Mouse (Mus musculus) neural tube, embryonic 14.5 days (tissue): Measurements from ENCODE around the gene Fgfr2. TPM values are rescaled to one million over a fixed set of nuclear protein-coding genes. Genes with fewer than 3 reads are reported as not detected.
A peak's percentile ranks its signal among the peaks of the same experiment; 100 is the strongest.
"Not testable (repeated sequence)": the region's sequence is repeated elsewhere in the genome, so short reads cannot be mapped to it uniquely, and the experiment has no call there.

Experiments
- ATAC-seq: fragments of 200-750 bp; cut with Nextera tagmentation; 2 replicates; pipeline ENCODE4 v1.8.0; 2017; ENCODE audit warnings: low read depth, mild to moderate bottlenecking, moderate TSS enrichment, moderate library complexity
- H3K27ac ChIP-seq: fragments of 300-500 bp; sonication (generic); 2 replicates; pipeline ENCODE4 v1.5.1; 2014; ENCODE audit warnings: low read depth, mild to moderate bottlenecking, control low read depth, low read length, moderate library complexity, mixed read lengths
- H3K27me3 ChIP-seq: fragments of 300-500 bp; sonication (generic); 2 replicates; pipeline ENCODE4 v1.6.1; 2014; ENCODE audit warnings: low read length; ENCODE audit not compliant: control insufficient read depth, insufficient read depth
- H3K36me3 ChIP-seq: fragments of 300-500 bp; sonication (generic); 2 replicates; pipeline ENCODE4 v1.6.1; 2014; ENCODE audit warnings: low read length, mixed read lengths; ENCODE audit not compliant: control insufficient read depth, insufficient read depth
- H3K4me1 ChIP-seq: fragments of 300-500 bp; sonication (generic); 2 replicates; pipeline ENCODE4 v1.6.1; 2014; ENCODE audit warnings: low read length; ENCODE audit not compliant: control insufficient read depth, insufficient read depth
- H3K4me2 ChIP-seq: fragments of 300-500 bp; sonication (generic); 2 replicates; pipeline ENCODE4 v1.6.1; 2014; ENCODE audit warnings: mild to moderate bottlenecking, low read depth, low read length, control low read depth
- H3K4me3 ChIP-seq: fragments of 300-500 bp; sonication (generic); 2 replicates; pipeline ENCODE4 v1.5.1; 2014; ENCODE audit warnings: low read depth, low read length, control low read depth, mixed read lengths
- H3K9ac ChIP-seq: fragments of 300-500 bp; sonication (generic); replicated peaks from 2 replicates; pipeline ENCODE4 v1.6.1; 2014; ENCODE audit warnings: low read depth, mild to moderate bottlenecking, control low read depth, low read length, mixed read lengths
- H3K9me3 ChIP-seq: fragments of 300-500 bp; sonication (generic); 2 replicates; pipeline ENCODE4 v1.6.1; 2016; ENCODE audit warnings: low read length; ENCODE audit not compliant: control insufficient read depth
- whole genome bisulfite sequencing: fragments of 180-500 bp; shearing (Covaris S2); extraction: QIAGEN DNeasy Blood & Tissue Kit; methylation state at CpG from one replicate; pipeline ENCODE4 v1.1.7; 2014; 5-methylcytosine and 5-hydroxymethylcytosine counted together
- polyA plus RNA-seq: library from polyadenylated mRNA; unstranded; fragments of >200 nt; fragmentation: Nextera tagmentation; extraction: Ambion mirVana; gene quantifications from 2 replicates; pipeline ENCODE4 v1.2.1, GENCODE M21; 2014

The Fgfr2 gene
- polyA plus RNA-seq, 1 experiment from 2014 or later, result 28.1 TPM

- Histone ChIP-seq H3K4me2 (no peak overlapping the region), H3K9me3 (no peaks in the 10 kb centered on the region), H3K9ac (no peak overlapping the region), H3K4me1 (peaks cover 33% of the 10 kb centered on the region), H3K27me3 (no peaks in the 10 kb centered on the region), H3K27ac (no peak overlapping the region), H3K36me3 (no peaks in the 10 kb centered on the region), H3K4me3 (no peak overlapping the region)
- no peak for ATAC-seq
- WGBS, result 13% methylated on average over 6 of the region's 6 CpGs
Measured at GRCm38 (mm10) chr7:133112351-133112831, 10.8 kb downstream of the Fgfr2 start.

GRCm38 (mm10) chr7:133109442-133109841 is 13.7 kb downstream of the Fgfr2 start:
- H3K36me3 ChIP-seq, result no peaks in the 10 kb centered on the region
- ATAC-seq, result no peak
- H3K9ac ChIP-seq, result no peak overlapping the region
- H3K4me2 ChIP-seq, result no peak overlapping the region
- no peak overlapping the region for H3K27ac ChIP-seq
- H3K27me3 ChIP-seq, result no peaks in the 10 kb centered on the region
- peaks cover 4% of the 10 kb centered on the region for H3K4me1 ChIP-seq
- WGBS, result 97% methylated on average over 4 of the region's 4 CpGs
- H3K4me3 ChIP-seq, result no peak overlapping the region
- H3K9me3 ChIP-seq, result no peaks in the 10 kb centered on the region

GRCm38 (mm10) chr7:133108695-133109094 is 14.5 kb downstream of the Fgfr2 start:
- Histone ChIP-seq H3K9me3 (no peaks in the 10 kb centered on the region), H3K4me1 (peaks cover 3% of the 10 kb centered on the region; the same call in 1 of the 2 replicates), H3K27ac (no peak overlapping the region), H3K9ac (no peak overlapping the region), H3K27me3 (no peaks in the 10 kb centered on the region), H3K4me3 (no peak overlapping the region), H3K36me3 (no peaks in the 10 kb centered on the region), H3K4me2 (no peak overlapping the region)
- WGBS, result 96% methylated on average over 2 of the region's 2 CpGs
- no peak for ATAC-seq

GRCm38 (mm10) chr7:133102578-133102977 is 20.6 kb downstream of the Fgfr2 start:
- H3K27ac ChIP-seq, result no peak overlapping the region
- no peaks in the 10 kb centered on the region for H3K9me3 ChIP-seq
- H3K4me1 ChIP-seq, result peaks cover 13% of the 10 kb centered on the region
- no peak overlapping the region for H3K4me3 ChIP-seq
- 44% methylated on average over 3 of the region's 3 CpGs for WGBS
- no peak overlapping the region for H3K9ac ChIP-seq
- H3K4me2 ChIP-seq, result no peak overlapping the region
- no peaks in the 10 kb centered on the region for H3K36me3 ChIP-seq
- H3K27me3 ChIP-seq, result no peaks in the 10 kb centered on the region
- ATAC-seq, result no peak

- ATAC-seq, result no peak
- 67% methylated on average over 6 of the region's 6 CpGs for WGBS
- Histone ChIP-seq H3K36me3 (no peaks in the 10 kb centered on the region), H3K4me1 (peaks cover 13% of the 10 kb centered on the region), H3K9me3 (no peaks in the 10 kb centered on the region), H3K4me2 (no peak overlapping the region), H3K4me3 (no peak overlapping the region), H3K9ac (no peak overlapping the region), H3K27me3 (no peaks in the 10 kb centered on the region), H3K27ac (no peak overlapping the region)
Measured at GRCm38 (mm10) chr7:133101070-133101469, 22.1 kb downstream of the Fgfr2 start.

- WGBS, result 51% methylated on average over 6 of the region's 6 CpGs
- Histone ChIP-seq H3K27me3 (no peaks in the 10 kb centered on the region), H3K4me3 (no peak overlapping the region), H3K36me3 (no peaks in the 10 kb centered on the region), H3K4me1 (peaks cover 13% of the 10 kb centered on the region), H3K9ac (no peak overlapping the region), H3K27ac (no peak overlapping the region), H3K4me2 (no peak overlapping the region), H3K9me3 (no peaks in the 10 kb centered on the region)
- ATAC-seq, result no peak
Measured at GRCm38 (mm10) chr7:133100178-133100577, 23.0 kb downstream of the Fgfr2 start.

GRCm38 (mm10) chr7:133099266-133099665 is 23.9 kb downstream of the Fgfr2 start:
- no peak for ATAC-seq
- Histone ChIP-seq H3K4me2 (no peak overlapping the region), H3K4me1 (peaks cover 13% of the 10 kb centered on the region), H3K36me3 (no peaks in the 10 kb centered on the region), H3K27me3 (no peaks in the 10 kb centered on the region), H3K9me3 (no peaks in the 10 kb centered on the region), H3K9ac (no peak overlapping the region), H3K27ac (no peak overlapping the region), H3K4me3 (no peak overlapping the region)
- WGBS, result 46% methylated on average over 4 of the region's 4 CpGs

GRCm38 (mm10) chr7:133098118-133098793 is 24.9 kb downstream of the Fgfr2 start:
- 86% methylated on average over 12 of the region's 12 CpGs for WGBS
- H3K27ac ChIP-seq, result no peak overlapping the region
- no peak overlapping the region for H3K4me2 ChIP-seq
- peaks cover 16% of the 10 kb centered on the region for H3K4me1 ChIP-seq
- H3K27me3 ChIP-seq, result no peaks in the 10 kb centered on the region
- H3K4me3 ChIP-seq, result no peak overlapping the region
- 0 out of 2 replicates have a peak overlapping the region, but pooled peaks have one; percentile 16 for H3K9ac ChIP-seq
- no peaks in the 10 kb centered on the region for H3K9me3 ChIP-seq
- H3K36me3 ChIP-seq, result no peaks in the 10 kb centered on the region
- ATAC-seq, result no peak

- not testable (repeated sequence) for ATAC-seq, H3K4me3 ChIP-seq, H3K36me3 ChIP-seq, H3K27ac ChIP-seq, H3K27me3 ChIP-seq, H3K9me3 ChIP-seq, H3K4me2 ChIP-seq, H3K9ac ChIP-seq
- peaks cover 14% of the 10 kb centered on the region for H3K4me1 ChIP-seq
- 88% methylated on average over 7 of the region's 7 CpGs for WGBS
Measured at GRCm38 (mm10) chr7:133095610-133096009, 27.5 kb downstream of the Fgfr2 start.
